Mouse (Mus musculus): ENCODE data around the gene Gm49486. TPM values are rescaled to one million over a fixed set of nuclear protein-coding genes. Genes with fewer than 3 reads are reported as not detected.

Gm49486 gene
- 0.14 and 0.30 TPM in 2 replicates for polyA plus RNA-seq (2015; fragmentation: Nextera tagmentation; extraction: Ambion mirVana)

- H3K4me3 ChIP-seq (ENCODE audit: low read depth, low read length): peak within 1 kb of the TSS; percentile 61
- 1% methylated on average over 51 of the region's 51 CpGs for WGBS
- peak within 1 kb of the TSS; percentile 100 for H3K4me2 ChIP-seq (replicated peaks; ENCODE audit: low read depth)
- 0 out of 2 replicates have a peak, but pooled peaks cover 5% of the 10 kb centered on the region for H3K4me1 ChIP-seq (replicated peaks; ENCODE audit: control insufficient read depth, insufficient read depth, low read length)
- peaks cover 13% of the 10 kb centered on the region for H3K36me3 ChIP-seq (ENCODE audit: control insufficient read depth, insufficient read depth)
- H3K27me3 ChIP-seq (replicated peaks; ENCODE audit: control insufficient read depth, insufficient read depth, low read length): no peaks in the 10 kb centered on the region; the same call in 1 of the 2 replicates
- H3K27ac ChIP-seq (ENCODE audit: low read depth, low read length): peak within 1 kb of the TSS; percentile 97
- H3K9me3 ChIP-seq (ENCODE audit: control insufficient read depth): no peaks in the 10 kb centered on the region
- peak; percentile 85 for ATAC-seq
- H3K9ac ChIP-seq (ENCODE audit: low read depth, low read length): peak within 1 kb of the TSS; percentile 81
- TF ChIP-seq CTCF (IDR thresholded peaks at IDR 0.05; ENCODE audit: low read depth): peak; percentile 33; the same call in 1 of the 2 replicates
These were observed at the start of gene Gm49486, which contains the start of gene Pick1 for GRCm38 (mm10) chr15:79229058-79229821. Gm49486 (plus strand) TSS chr15:79229391. Pick1 (plus strand) TSS chr15:79229173.

GRCm38 (mm10) chr15:79185213-79185612, 44.0 kb upstream of the Gm49486 start:
- Histone ChIP-seq H3K4me3 (ENCODE audit: low read depth, low read length) (no peak overlapping the region), H3K27ac (ENCODE audit: low read depth, low read length) (no peak overlapping the region), H3K4me1 (replicated peaks; ENCODE audit: control insufficient read depth, insufficient read depth, low read length) (no peaks in the 10 kb centered on the region), H3K36me3 (ENCODE audit: control insufficient read depth, insufficient read depth) (no peaks in the 10 kb centered on the region), H3K4me2 (replicated peaks; ENCODE audit: low read depth) (no peak overlapping the region), H3K9me3 (ENCODE audit: control insufficient read depth) (no peaks in the 10 kb centered on the region), H3K9ac (ENCODE audit: low read depth, low read length) (no peak overlapping the region), H3K27me3 (replicated peaks; ENCODE audit: control insufficient read depth, insufficient read depth, low read length) (no peaks in the 10 kb centered on the region)
- no peak for ATAC-seq
- WGBS: 61% methylated on average over 10 of the region's 10 CpGs
- no peak for TF ChIP-seq CTCF (IDR thresholded peaks at IDR 0.05; ENCODE audit: low read depth)

GRCm38 (mm10) chr15:79187819-79188218, 41.4 kb upstream of the Gm49486 start:
- ATAC-seq: no peak

GRCm38 (mm10) chr15:79191426-79191825, 37.8 kb upstream of the Gm49486 start:
- no peak for TF ChIP-seq CTCF (IDR thresholded peaks at IDR 0.05; ENCODE audit: low read depth)
- Histone ChIP-seq H3K9ac (ENCODE audit: low read depth, low read length) (no peak overlapping the region), H3K4me2 (replicated peaks; ENCODE audit: low read depth) (no peak overlapping the region), H3K9me3 (ENCODE audit: control insufficient read depth) (no peaks in the 10 kb centered on the region), H3K4me1 (replicated peaks; ENCODE audit: control insufficient read depth, insufficient read depth, low read length) (no peaks in the 10 kb centered on the region), H3K27ac (ENCODE audit: low read depth, low read length) (no peak overlapping the region), H3K36me3 (ENCODE audit: control insufficient read depth, insufficient read depth) (no peaks in the 10 kb centered on the region), H3K27me3 (replicated peaks; ENCODE audit: control insufficient read depth, insufficient read depth, low read length) (no peaks in the 10 kb centered on the region; the same call in 1 of the 2 replicates), H3K4me3 (ENCODE audit: low read depth, low read length) (no peak overlapping the region)
- WGBS: 91% methylated on average over 2 of the region's 2 CpGs
- ATAC-seq: no peak

More at GRCm38 (mm10) chr15:79187819-79188218, 41.4 kb upstream of the Gm49486 start:
- H3K9ac ChIP-seq (ENCODE audit: low read depth, low read length): no peak overlapping the region
- H3K4me2 ChIP-seq (replicated peaks; ENCODE audit: low read depth): no peak overlapping the region
- no peak overlapping the region for H3K27ac ChIP-seq (ENCODE audit: low read depth, low read length)
- H3K4me1 ChIP-seq (replicated peaks; ENCODE audit: control insufficient read depth, insufficient read depth, low read length): no peaks in the 10 kb centered on the region
- no peak overlapping the region for H3K4me3 ChIP-seq (ENCODE audit: low read depth, low read length)
- H3K36me3 ChIP-seq (ENCODE audit: control insufficient read depth, insufficient read depth): no peaks in the 10 kb centered on the region
- no peak for TF ChIP-seq CTCF (IDR thresholded peaks at IDR 0.05; ENCODE audit: low read depth)
- H3K9me3 ChIP-seq (ENCODE audit: control insufficient read depth): no peaks in the 10 kb centered on the region
- WGBS: 91% methylated on average over 8 of the region's 8 CpGs
- H3K27me3 ChIP-seq (replicated peaks; ENCODE audit: control insufficient read depth, insufficient read depth, low read length): no peaks in the 10 kb centered on the region; the same call in 1 of the 2 replicates

GRCm38 (mm10) chr15:79192450-79192849, 36.7 kb upstream of the Gm49486 start:
- Histone ChIP-seq H3K9me3 (ENCODE audit: control insufficient read depth) (no peaks in the 10 kb centered on the region), H3K27ac (ENCODE audit: low read depth, low read length) (no peak overlapping the region), H3K27me3 (replicated peaks; ENCODE audit: control insufficient read depth, insufficient read depth, low read length) (no peaks in the 10 kb centered on the region; the same call in 1 of the 2 replicates), H3K4me1 (replicated peaks; ENCODE audit: control insufficient read depth, insufficient read depth, low read length) (no peaks in the 10 kb centered on the region), H3K9ac (ENCODE audit: low read depth, low read length) (no peak overlapping the region), H3K4me3 (ENCODE audit: low read depth, low read length) (no peak overlapping the region), H3K36me3 (ENCODE audit: control insufficient read depth, insufficient read depth) (no peaks in the 10 kb centered on the region), H3K4me2 (replicated peaks; ENCODE audit: low read depth) (no peak overlapping the region)
- WGBS: 89% methylated on average over 6 of the region's 6 CpGs
- ATAC-seq: no peak
- TF ChIP-seq CTCF (IDR thresholded peaks at IDR 0.05; ENCODE audit: low read depth): no peak
